Mouse (Mus musculus): ENCODE results near the gene Pigb.

Gene Pigb

GRCm38 (mm10) chr9:73045711-73046110 is 5.5 kb upstream of the Pigb start:
- no peak for DNase-seq (ENCODE audit: low spot score in 2 of 2)

- DNase-seq (ENCODE audit: low spot score in 2 of 2), result no peak
These were observed 5.0 kb upstream of the Pigb start for GRCm38 (mm10) chr9:73045204-73045603.

- peak; percentile 86 to 94 for DNase-seq (ENCODE audit: low spot score in 2 of 2)
These were observed 4.2 kb upstream of the Pigb start, which contains the start of gene Rab27a for GRCm38 (mm10) chr9:73044146-73045079. TSS of gene Rab27a (plus strand) at chr9:73044854.

- peak; percentile 88 to 95 for DNase-seq (ENCODE audit: low spot score in 2 of 2)
These were observed 794 bp downstream of the Pigb start for GRCm38 (mm10) chr9:73039222-73039945.

- DNase-seq (ENCODE audit: low spot score in 2 of 2), result no peak
These were observed 6.8 kb downstream of the Pigb start for GRCm38 (mm10) chr9:73033406-73033805.

GRCm38 (mm10) chr9:73031421-73031820 is 8.8 kb downstream of the Pigb start:
- DNase-seq (ENCODE audit: low spot score in 2 of 2), result no peak

GRCm38 (mm10) chr9:73030443-73030842 is 9.7 kb downstream of the Pigb start:
- DNase-seq (ENCODE audit: low spot score in 2 of 2), result no peak

- no peak for DNase-seq (ENCODE audit: low spot score in 2 of 2)
These were observed 14.2 kb downstream of the Pigb start for GRCm38 (mm10) chr9:73025818-73026636.

GRCm38 (mm10) chr9:73020566-73021097 is 19.5 kb downstream of the Pigb start:
- no peak for DNase-seq (ENCODE audit: low spot score in 2 of 2)

- DNase-seq (ENCODE audit: low spot score in 2 of 2), result no peak
These were observed 20.3 kb downstream of the Pigb start for GRCm38 (mm10) chr9:73019841-73020240.

GRCm38 (mm10) chr9:73014724-73015123 is 25.5 kb downstream of the Pigb start:
- no peak for DNase-seq (ENCODE audit: low spot score in 2 of 2)

GRCm38 (mm10) chr9:73012629-73013028 is 27.5 kb downstream of the Pigb start:
- DNase-seq (ENCODE audit: low spot score in 2 of 2), result no peak

- no peak for DNase-seq (ENCODE audit: low spot score in 2 of 2)
These were observed 31.8 kb downstream of the Pigb start for GRCm38 (mm10) chr9:73008384-73008783.

GRCm38 (mm10) chr9:73006175-73006574 is 34.0 kb downstream of the Pigb start:
- no peak for DNase-seq (ENCODE audit: low spot score in 2 of 2)

- no peak for DNase-seq (ENCODE audit: low spot score in 2 of 2)
These were observed 35.1 kb downstream of the Pigb start for GRCm38 (mm10) chr9:73005106-73005505.

GRCm38 (mm10) chr9:73004076-73004475 is 36.1 kb downstream of the Pigb start:
- DNase-seq (ENCODE audit: low spot score in 2 of 2), result no peak

GRCm38 (mm10) chr9:73002177-73002576 is 38.0 kb downstream of the Pigb start:
- no peak for DNase-seq (ENCODE audit: low spot score in 2 of 2)

- DNase-seq (ENCODE audit: low spot score in 2 of 2), result no peak
These were observed 38.7 kb downstream of the Pigb start for GRCm38 (mm10) chr9:73001314-73002011.

GRCm38 (mm10) chr9:73000487-73000886 is 39.7 kb downstream of the Pigb start:
- no peak for DNase-seq (ENCODE audit: low spot score in 2 of 2)

- no peak for DNase-seq (ENCODE audit: low spot score in 2 of 2)
These were observed 43.4 kb downstream of the Pigb start for GRCm38 (mm10) chr9:72996806-72997205.

- no peak for DNase-seq (ENCODE audit: low spot score in 2 of 2)
These were observed 44.0 kb downstream of the Pigb start for GRCm38 (mm10) chr9:72996167-72996566.

Data from spleen, postnatal 4 days (tissue).